Mouse (Mus musculus) spleen, postnatal 36 days (tissue): ENCODE results near the gene Gfod2.
A peak's percentile ranks its signal among the peaks of the same experiment; 100 is the strongest.

Experiments
- DNase-seq, 2 experiments: peaks; one replicate each; pipeline ENCODE4 v3.0.0; 2022; ENCODE audit warnings: low spot score in 2 of 2, mixed read lengths in 1 of 2

The Gfod2 gene

DNA sequence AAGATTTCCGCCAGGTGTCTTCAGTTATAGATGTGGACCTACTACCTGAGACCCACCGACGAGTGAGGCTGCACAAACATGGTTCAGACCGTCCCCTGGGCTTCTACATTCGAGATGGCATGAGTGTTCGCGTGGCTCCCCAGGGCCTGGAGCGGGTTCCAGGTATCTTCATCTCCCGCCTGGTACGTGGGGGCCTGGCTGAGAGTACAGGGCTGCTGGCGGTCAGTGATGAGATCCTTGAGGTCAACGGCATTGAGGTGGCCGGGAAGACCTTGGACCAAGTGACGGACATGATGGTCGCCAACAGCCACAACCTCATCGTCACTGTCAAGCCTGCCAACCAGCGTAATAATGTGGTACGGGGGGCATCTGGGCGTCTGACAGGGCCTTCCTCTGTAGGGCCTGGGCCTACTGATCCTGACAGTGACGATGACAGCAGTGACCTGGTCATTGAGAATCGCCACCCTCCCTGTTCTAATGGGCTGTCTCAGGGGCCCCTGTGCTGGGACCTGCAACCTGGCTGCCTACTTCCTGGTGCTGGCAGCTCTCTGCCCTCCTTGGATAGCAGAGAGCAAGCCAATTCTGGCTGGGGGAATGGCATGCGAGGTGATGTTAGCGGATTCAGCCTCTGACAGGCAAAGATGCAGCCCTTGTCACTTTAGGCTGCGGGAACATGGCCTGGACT, 55.6 kb downstream of the Gfod2 start:
- DNase-seq = no peak

- no peak for DNase-seq
Measured at GRCm38 (mm10) chr8:105702001-105702401, 56.5 kb downstream of the Gfod2 start.

GRCm38 (mm10) chr8:105700966-105701824, 57.3 kb downstream of the Gfod2 start, which contains the start of the genes Acd and Pard6a:
Acd (minus strand) TSS chr8:105701102.
Pard6a (plus strand) TSS chr8:105701148.
- DNase-seq = peak; percentile 94

GRCm38 (mm10) chr8:105700566-105700965, 57.9 kb downstream of the Gfod2 start:
- peak; percentile 81 to 83 for DNase-seq

DNA sequence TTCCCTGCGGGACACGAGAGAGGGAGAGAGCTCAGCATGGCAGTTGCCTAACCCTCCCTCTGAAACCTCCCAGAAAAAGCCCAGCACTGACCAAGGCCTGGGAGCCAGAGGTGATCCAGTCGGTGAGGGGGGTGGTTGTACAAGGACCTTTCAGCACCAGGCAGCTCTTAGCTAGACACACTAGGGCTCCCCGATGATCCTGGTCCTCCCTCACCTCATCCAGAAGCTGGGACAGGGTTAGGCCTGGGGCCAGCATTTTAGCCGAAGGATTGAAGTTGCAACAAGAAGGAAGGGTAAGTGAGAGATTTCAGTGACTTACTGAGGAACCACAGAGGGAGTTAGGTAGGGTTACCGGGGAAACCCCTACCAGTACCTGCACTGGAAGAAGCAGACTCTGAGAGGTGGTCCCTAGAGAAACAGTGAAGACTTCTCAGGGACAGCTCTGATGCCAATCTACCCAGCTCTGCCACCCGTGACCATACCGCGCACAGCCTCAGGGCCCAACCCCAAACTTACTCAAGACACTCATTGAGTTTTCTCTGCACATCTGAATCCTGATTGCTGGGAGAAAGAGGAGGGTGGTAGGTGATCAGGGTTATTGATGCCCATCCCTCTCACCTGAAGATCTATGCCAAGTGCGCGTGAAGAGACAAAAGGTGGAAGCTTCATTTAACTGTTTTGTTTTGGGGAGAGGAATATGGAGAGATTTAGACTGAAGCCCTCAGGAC, 58.8 kb downstream of the Gfod2 start:
- DNase-seq = no peak

GRCm38 (mm10) chr8:105698734-105699133, 59.7 kb downstream of the Gfod2 start:
- DNase-seq = no peak

DNA sequence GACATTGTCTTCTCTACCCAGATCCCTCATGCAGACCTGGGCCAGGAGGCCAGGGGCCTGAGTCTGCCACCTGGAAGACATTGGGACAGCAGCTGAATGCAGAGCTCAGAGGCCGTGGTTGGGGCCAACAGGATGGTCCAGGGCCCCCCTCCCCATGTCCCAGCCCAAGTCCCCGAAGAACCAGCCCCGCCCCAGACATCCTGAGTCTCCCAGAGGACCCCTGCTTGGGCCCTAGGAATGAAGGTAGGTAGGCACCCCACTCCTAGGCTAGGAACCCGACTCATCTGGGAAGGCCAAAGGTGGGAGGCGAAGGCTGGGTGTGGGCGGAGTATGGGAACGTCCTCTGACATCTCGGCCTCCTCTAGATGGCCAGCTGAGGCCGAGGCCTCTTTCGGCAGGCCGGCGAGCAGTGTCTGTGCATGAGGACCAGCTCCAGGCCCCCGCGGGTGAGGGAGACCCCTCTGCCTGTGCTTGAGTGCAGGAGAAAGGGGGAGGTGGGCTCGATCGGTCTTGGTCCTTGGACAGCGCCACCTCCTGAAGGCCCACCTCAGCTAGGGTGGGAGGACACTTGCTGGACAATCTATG, 61.2 kb downstream of the Gfod2 start:
- DNase-seq = no peak

DNA sequence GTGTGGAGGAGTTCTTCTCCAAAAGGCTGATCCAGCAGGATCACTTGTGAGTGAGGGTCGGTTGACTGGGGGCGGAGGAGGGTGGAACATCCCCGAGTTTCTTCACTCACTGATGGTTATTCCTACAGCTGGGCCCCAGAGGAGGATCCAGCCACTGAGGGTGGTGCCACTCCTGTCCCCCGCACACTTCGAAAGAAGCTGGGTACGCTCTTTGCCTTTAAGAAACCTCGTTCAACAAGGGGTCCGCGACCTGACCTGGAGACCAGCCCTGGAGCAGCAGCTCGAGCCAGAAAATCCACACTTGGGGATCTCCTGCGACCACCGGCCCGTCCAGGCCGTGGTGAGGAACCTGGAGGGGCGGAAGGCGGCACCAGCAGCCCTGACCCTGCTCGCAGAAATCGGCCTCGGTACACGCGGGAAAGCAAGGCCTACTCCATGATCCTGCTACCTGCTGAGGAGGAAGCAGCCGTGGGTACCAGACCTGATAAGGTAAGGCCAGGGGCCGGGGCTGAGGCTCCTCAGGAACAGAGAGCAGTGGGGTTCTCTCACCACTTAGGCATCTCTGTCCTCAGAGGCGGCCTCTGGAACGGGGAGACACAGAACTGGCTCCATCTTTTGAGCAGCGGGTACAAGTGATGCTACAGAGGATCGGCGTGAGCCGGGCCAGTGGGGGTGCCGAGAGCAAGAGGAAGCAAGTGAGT, 63.2 kb downstream of the Gfod2 start:
- DNase-seq = no peak

- no peak for DNase-seq
Measured at GRCm38 (mm10) chr8:105694051-105694799, 64.2 kb downstream of the Gfod2 start.

- DNase-seq = no peak
Measured at GRCm38 (mm10) chr8:105693648-105694047, 64.8 kb downstream of the Gfod2 start.

- DNase-seq = no peak
Measured at GRCm38 (mm10) chr8:105692449-105693182, 65.8 kb downstream of the Gfod2 start.

DNA sequence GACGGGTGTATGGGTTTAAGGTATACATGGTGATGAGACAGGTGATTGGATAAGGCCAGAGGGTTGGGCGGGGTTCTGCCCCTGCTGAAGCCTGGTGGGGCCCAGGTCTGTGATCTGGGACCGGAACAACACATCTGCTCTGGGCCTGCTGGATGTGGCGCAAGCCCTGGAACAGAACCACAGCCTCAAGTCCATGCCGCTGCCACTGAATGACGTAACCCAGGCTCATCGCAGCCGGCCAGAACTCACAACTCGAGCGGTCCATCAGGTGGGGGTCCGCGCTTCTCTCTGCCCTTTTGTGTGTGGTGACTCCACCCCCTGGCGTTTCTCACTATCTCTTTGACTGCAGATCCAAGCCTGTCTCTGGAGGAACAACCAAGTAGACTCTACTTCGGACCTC, 67.5 kb downstream of the Gfod2 start:
- no peak for DNase-seq

GRCm38 (mm10) chr8:105689983-105690360, 68.5 kb downstream of the Gfod2 start:
- no peak for DNase-seq

GRCm38 (mm10) chr8:105689256-105689982, 69.0 kb downstream of the Gfod2 start:
- no peak for DNase-seq

GRCm38 (mm10) chr8:105688242-105688752, 70.2 kb downstream of the Gfod2 start:
- no peak for DNase-seq

- DNase-seq = no peak
Measured at GRCm38 (mm10) chr8:105687512-105687911, 71.0 kb downstream of the Gfod2 start.

- peak; percentile 39 to 46 for DNase-seq
Measured at GRCm38 (mm10) chr8:105686551-105686950, 71.9 kb downstream of the Gfod2 start.

DNA sequence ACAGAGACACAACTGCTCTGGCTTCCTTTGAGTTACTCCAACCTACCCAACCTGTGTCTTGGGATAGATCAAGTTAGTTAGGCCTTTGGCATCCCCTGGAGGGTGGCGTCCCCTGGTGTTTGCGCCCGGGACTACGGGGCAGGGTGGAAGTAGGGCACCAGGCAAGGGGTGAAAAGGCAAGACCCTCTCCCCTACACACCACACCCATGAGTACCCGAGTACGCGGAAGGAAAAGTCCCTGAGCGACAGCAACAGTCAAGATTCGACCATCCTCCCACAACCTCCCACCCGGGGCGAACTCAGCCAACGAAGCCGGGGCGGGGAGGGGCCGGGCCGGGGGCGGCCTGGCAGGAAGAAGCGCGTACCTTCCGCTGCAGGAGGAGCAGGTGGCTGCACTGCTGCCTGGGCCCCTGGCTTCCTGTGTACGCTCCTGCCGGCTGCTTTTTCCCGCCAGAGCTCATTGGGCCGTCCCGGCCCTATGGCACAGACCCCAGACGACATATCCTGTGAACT, 72.6 kb downstream of the Gfod2 start, which contains the start of gene Carmil2:
Gene Carmil2, plus strand, starts transcription at position 479 of the 513 bp plus-strand sequence.
- DNase-seq = peak; percentile 85 to 87

DNA sequence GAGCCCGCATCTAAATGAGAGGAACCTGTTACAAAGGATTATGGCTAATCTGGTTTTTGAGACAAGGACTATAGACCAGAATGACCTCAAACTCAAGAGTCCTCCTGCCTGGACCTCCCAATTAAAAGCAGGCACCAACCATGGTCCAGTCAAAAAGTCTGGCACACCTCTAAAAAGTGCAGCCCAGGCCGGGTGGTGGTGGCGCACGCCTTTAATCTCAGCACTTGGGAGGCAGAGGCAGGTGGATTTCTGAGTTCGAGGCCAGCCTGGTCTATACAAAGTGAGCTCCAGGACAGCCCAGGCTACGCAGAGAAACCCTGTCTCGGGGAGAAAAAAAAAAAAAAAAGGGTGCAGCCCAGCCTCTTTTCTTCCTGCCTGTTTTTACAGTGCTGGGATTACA, 73.1 kb downstream of the Gfod2 start:
- DNase-seq = no peak
